Mouse (Mus musculus): ENCODE measurements around the gene Adamts15.

Adamts15 gene

DNA sequence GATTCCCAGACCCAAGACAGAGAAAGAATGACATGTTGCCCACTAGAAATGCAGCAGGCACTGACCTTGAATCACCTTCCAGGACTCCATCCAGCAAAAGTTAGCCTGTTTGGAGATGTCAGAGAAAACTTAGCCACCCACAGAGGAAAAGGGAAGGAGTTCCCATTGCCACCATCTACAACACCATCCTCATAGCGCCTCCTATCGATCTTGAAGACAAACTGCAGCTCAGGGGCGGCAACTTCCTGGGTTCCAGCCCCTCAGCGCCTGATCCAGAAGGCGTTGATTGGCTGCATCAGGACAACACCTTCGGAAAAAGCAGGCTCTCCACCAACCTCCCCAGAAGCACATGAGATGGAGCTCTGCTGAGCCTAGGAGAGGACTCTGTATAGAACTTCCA, 1.5 kb downstream of the Adamts15 start:
- DNase-seq = no peak

- DNase-seq = no peak
These were observed 2.6 kb downstream of the Adamts15 start for GRCm38 (mm10) chr9:30919686-30920085.

- DNase-seq = no peak
These were observed 3.5 kb downstream of the Adamts15 start for GRCm38 (mm10) chr9:30918466-30919356.

DNA sequence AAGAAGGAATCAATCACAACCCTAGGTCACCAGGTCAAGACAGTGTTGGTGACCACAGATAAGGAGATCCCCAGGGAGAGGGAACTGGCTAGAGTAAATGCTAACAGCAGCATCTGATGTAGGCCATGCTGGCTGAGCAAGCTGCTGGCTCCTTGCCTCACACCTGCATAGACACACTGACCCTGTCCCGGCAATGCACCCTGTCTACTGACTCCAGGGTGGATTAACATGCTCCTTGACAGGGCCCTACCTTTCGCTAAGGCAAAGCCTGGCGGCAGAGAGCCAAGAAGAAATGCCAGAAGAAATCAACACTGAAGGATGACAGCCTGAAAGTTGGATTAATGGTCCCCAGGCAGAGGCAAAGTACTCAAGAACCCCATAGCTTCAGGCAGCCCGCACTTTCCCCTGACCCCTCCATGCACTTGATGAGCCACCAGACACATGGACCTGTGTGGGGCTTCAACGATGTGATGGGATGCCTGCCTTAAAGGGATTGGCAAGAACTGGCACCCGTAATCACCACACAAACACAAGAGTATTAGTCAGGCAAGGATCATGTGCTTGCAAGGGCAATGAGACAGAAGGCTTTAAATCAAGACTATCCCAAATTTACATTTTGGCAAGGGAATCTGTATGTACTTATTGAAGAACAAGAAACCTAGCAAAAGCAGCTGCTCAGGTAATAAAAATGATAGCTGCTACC, 5.8 kb downstream of the Adamts15 start:
- no peak for DNase-seq

- DNase-seq = no peak
These were observed 8.0 kb downstream of the Adamts15 start for GRCm38 (mm10) chr9:30914241-30914640.

GRCm38 (mm10) chr9:30913429-30913828, 8.8 kb downstream of the Adamts15 start:
- DNase-seq = no peak

GRCm38 (mm10) chr9:30912161-30912560, 10.1 kb downstream of the Adamts15 start:
- DNase-seq = no peak

DNA sequence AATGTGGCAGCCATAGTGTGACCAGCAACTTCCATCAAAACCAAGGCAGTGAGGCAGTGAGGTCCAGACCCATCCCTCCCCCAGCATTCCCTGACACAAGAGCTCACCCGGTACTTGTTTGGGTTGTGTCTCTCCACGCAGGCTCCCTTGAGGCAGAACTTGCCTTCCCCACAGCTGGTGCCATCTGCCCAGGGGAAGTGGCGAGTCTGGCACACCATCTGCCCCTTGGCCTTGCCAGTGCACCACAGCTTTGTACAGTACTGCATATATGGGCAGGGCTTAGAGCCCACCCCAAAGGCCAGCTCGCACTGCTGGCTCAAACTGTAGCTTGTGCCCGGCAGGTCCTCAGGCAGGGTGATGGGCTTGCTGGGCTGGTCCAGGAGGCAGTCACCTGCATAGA, 11.8 kb downstream of the Adamts15 start:
- DNase-seq = no peak

GRCm38 (mm10) chr9:30908973-30909372, 13.3 kb downstream of the Adamts15 start:
- no peak for DNase-seq

DNA sequence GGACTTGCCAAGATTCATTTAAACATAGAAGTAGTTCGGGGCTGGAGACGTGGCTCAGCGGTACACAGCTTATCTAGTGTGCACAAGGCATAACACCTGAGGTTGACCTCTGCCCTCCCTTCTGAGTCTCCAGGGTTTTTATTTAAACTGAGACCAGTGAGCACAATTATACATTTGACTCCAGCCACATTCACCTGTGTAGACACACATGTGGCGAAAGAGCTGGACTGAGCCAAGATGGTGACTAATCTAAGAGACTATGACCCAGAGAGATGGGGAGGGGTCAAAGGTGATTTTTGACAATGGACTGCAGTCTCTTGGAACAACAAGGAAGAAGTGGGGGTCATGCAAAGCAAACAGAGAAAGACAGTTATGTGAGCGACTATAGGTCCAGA, 14.0 kb downstream of the Adamts15 start:
- DNase-seq = no peak

GRCm38 (mm10) chr9:30907677-30908295, 14.5 kb downstream of the Adamts15 start:
- no peak for DNase-seq

DNA sequence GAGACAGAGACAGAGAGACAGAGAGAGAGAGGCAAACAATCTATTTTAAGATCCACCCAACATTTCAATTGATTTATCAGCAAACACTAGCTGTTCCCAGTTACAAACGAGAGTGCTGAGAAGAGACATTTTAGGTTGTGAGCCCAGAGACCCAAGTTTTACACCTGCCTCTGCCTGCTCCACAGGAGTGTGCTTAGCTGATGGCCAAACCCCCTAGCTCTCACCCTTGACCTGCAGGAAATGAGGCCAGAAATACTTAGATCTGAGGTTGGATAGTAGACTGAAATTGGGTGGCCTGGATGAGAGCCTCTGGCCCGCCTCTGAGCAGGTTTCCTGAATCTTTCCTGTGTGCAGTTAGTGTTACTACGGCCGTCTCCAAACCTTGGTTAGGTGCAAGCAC, 15.8 kb downstream of the Adamts15 start:
- no peak for DNase-seq

DNA sequence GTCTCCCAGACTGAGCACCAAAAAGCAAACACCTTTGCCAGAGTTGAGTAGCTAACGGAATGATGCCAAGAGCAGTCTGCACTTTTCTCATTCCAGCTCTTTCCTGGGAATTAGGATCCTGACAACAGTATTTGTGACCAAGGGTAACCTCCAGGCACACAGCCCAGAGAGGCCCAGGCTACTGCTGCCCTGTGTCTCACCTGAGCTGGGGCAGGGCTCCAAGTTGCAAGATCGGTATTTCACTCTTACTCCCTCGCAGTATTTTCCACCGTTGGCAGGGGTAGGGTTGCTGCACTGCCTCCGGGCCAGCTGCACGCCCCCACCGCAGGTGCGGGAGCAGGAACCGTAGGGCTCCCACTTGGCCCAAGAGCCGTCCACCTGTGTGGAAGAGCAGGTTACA, 16.4 kb downstream of the Adamts15 start:
- no peak for DNase-seq

GRCm38 (mm10) chr9:30903266-30903665, 19.0 kb downstream of the Adamts15 start:
- no peak for DNase-seq

GRCm38 (mm10) chr9:30902641-30903040, 19.6 kb downstream of the Adamts15 start:
- DNase-seq = no peak

GRCm38 (mm10) chr9:30902152-30902551, 20.1 kb downstream of the Adamts15 start:
- no peak for DNase-seq

- no peak for DNase-seq
These were observed 25.1 kb downstream of the Adamts15 start for GRCm38 (mm10) chr9:30897169-30897568.

- peak; percentile 30 for DNase-seq
These were observed 25.5 kb downstream of the Adamts15 start for GRCm38 (mm10) chr9:30896752-30897151.

DNA sequence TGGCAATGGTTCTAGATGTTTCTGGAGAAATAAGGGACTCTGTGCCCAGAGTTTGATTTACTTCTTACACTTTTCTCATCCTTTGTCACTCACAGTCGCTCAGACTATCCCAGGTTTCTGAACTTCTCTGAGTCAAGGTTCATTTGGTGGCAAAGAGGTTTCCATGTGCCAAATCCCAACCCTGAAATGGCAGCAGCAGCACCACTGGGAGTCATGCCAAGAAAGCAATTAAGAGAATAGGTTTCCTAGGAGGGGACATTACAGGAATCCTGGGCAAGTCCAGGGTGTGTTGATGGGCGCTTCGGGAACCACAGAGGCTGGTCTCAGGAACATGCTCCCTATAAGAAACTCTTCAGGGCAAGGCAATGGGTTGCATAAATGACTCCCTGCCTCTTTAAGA, 26.6 kb downstream of the Adamts15 start:
- no peak for DNase-seq

DNA sequence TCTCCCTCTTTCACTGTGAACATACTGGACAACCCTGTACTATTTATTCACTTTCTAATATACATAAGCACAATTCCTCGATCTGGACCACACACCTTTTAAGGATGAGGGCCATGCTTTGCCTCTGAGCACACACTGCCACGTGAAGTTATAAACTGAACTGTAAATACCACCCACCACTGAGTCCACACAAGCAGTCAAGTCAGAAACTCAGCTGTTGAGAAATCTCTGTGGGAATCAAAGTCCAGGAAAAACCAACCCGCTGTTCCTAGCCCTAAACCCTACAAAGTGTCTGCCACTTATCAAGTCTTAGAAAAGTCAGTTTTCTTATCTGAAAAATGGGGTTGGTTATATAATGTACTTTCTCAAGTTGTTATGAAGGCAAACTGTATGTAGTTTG, 36.0 kb downstream of the Adamts15 start:
- DNase-seq = no peak

- no peak for DNase-seq
These were observed 41.7 kb downstream of the Adamts15 start for GRCm38 (mm10) chr9:30880553-30880952.

DNA sequence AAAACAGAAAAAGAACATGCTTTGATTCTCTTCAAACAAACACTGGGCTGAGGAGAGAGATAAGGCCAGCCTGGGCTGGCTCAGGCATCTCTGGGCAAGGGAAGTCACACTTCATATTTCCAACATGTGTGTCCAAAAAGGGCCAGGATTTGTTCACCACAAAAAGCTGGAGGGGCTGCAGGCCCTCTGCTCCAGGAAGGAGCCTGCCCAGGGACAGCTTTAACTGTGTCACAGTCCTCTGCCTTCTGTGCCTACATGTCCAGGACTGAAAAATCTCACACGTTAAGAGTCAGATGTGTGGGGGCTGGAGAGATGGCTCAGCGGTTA, 42.3 kb downstream of the Adamts15 start:
- DNase-seq = no peak

- no peak for DNase-seq
These were observed 42.9 kb downstream of the Adamts15 start for GRCm38 (mm10) chr9:30879248-30879946.
